Mouse (Mus musculus): ENCODE measurements around the gene Ntn5.
"Not testable (repeated sequence)": the region's sequence is repeated elsewhere in the genome, so short reads cannot be mapped to it uniquely, and the experiment has no call there.

Gene Ntn5

GRCm38 (mm10) chr7:45683396-45684050, at the start of gene Ntn5:
Gene Ntn5 (plus strand): TSS chr7:45684022.
- DNase-seq (ENCODE audit: low spot score): no peak

- no peak for DNase-seq (ENCODE audit: low spot score)
These were observed 48.7 kb upstream of the Ntn5 start for GRCm38 (mm10) chr7:45634946-45635681.

DNA sequence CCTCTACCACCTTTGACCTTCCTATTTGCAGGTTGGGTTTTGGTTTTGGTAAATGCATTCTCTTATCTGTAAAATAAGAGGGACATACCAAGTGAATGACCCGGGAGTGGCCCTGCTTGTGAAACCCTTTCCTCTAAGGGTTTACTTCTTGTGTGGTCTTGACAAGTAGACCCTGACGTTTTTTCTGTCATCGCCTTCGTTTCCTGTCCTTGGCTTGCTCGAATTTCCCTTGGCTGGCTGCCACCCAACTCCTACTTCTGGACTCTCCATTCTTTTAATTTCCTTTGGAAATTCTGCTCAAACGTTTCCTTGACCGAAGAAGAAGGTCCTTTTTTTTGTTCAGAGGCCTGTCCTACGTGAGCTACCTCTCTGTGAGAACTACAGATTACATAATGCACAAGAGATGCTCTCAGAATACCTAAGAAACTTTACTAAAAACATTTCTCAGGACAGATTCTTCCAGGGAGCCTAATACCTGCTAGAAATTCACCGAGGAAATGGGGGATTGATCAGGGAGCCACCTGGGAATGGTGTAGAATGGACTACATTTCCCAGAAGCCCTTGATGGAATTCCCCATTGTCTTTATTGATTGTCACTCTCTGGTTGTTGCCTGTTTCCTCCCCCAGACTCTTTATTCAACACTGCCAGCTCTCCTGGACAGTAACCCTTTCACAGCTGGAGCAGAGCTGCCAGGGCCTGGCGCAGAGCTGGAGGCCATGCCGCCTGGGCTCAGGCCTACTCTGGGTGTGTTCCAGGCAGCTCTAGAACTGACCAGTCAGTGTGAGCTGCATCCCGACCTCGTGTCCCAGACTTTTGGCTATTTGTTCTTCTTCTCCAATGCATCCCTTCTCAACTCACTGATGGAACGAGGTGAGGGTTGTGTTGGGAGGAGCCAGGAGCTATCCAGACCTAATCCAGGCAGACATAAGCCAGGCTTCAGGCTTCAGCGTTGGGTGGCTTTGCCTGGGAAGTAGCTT, 47.8 kb upstream of the Ntn5 start:
- no peak for DNase-seq (ENCODE audit: low spot score)

- no peak for DNase-seq (ENCODE audit: low spot score)
These were observed 46.1 kb upstream of the Ntn5 start for GRCm38 (mm10) chr7:45637710-45638109.

DNA sequence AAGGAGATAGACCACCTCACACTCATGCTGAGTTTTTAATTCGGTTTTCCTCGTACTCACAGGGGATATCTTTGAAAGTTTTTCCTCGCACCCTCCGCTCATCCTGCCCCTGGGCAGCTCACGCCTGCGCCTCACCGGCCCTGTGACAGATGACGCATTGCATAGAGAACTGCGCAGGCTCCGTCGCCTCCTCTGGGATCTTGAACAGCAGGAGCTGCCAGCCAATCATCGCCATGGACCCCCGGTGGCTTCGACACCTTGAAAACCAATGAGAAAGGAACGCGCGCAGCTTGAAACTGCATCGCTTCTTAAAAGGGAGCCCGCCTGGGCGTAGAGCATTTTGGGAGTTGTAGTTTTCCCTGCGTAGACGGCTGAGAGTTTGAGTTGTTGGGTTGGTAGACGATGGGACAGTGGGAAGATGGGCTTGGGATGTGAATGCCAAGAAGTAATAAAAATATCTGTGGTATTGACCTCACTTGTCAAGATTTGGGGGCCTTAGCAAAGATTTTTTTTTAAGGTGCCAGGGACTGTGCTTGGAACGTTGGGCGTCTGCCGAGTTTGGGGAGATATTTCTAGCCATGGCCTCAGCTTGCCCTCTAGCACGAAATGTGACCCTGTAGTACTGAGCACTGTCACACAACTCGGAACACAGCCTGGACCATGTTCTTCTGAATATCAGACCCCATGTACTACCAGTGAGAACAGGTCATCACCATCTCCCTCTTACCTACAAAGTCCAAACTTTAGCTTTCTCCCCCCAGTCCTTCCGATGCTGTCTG, 45.0 kb upstream of the Ntn5 start:
- peak; percentile 94 for DNase-seq (ENCODE audit: low spot score)

GRCm38 (mm10) chr7:45639561-45640027, 44.2 kb upstream of the Ntn5 start, which contains the start of gene Mamstr:
Gene Mamstr (plus strand): TSS chr7:45639977.
- no peak for DNase-seq (ENCODE audit: low spot score)

GRCm38 (mm10) chr7:45640191-45640957, 43.4 kb upstream of the Ntn5 start:
- DNase-seq (ENCODE audit: low spot score): no peak

DNA sequence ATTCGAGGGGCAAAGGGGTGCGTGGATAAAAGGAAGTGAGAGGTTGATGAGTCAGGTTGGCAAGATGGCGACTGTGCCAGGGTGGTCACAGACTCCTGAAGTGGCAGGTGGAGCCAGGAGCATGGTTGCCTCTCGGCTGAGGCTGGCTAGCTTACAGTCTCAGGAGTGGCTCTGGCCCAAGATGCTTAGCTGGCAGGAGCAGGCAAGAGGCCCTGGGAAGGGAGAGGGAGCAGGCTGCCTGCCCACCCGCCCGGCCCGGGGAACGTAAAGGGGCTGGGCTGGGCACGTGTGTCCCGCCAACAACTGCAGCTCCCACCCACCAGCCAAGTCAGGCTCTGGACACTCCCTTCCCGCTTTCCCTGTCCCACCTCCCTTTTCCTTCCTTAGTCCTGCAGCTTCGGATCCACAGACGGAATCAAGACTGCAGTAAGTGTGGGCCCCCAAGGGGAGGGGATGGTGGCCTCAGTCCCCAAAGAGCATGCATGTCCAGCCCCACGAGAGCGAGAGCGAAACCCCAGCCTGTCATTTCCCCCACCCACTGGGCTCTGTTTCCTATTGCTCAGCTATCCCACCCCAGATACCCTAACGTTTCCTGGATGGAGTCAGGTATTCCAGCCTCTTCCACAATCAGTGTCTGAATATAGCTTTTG, 42.3 kb upstream of the Ntn5 start:
- no peak for DNase-seq (ENCODE audit: low spot score)

- no peak for DNase-seq (ENCODE audit: low spot score)
These were observed 41.7 kb upstream of the Ntn5 start for GRCm38 (mm10) chr7:45642083-45642482.

GRCm38 (mm10) chr7:45642503-45643255, 41.1 kb upstream of the Ntn5 start:
- DNase-seq (ENCODE audit: low spot score): no peak

GRCm38 (mm10) chr7:45643441-45644178, 40.2 kb upstream of the Ntn5 start:
- peak; percentile 94 for DNase-seq (ENCODE audit: low spot score)

- peak; percentile 78 for DNase-seq (ENCODE audit: low spot score)
These were observed 39.6 kb upstream of the Ntn5 start for GRCm38 (mm10) chr7:45644183-45644582.

- DNase-seq (ENCODE audit: low spot score): no peak
These were observed 38.8 kb upstream of the Ntn5 start for GRCm38 (mm10) chr7:45644872-45645590.

DNA sequence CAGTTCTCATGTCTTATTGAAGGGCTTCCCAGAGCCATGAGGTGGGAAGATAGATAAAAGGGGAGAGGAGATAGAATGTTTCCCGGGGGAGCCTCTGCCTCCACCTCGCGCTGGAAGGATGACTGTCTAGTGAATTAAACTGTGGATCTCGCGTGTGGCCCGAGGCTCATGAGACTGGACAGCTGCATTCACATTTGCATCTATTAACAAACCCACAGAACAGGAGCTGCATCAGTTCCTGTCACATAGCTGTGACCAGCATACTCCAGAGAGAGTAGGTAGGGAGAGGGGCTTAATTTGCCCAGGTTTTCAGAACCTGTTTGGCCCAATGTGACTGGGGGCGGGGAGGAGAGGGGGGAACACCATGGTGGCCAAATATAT, 38.2 kb upstream of the Ntn5 start:
- no peak for DNase-seq (ENCODE audit: low spot score)

DNA sequence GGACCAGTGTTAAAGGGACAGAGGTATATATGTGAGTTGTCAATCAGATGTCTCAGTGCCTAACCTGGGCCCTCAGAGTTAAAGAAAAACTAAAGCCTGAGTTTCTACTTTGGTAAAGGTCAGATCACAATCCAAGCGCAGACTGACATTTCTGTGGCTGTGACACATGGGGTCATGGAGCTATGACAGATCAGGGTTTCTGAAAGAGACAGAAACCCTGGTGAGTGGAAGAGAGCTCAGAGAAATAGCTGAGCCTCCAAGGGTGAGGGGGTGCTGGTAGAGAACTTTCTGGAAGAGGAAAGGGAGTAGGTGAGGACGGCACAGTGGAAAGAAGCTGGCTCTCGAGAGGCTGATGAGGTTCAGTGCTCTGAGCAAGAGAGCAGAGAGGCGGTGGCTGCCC, 37.2 kb upstream of the Ntn5 start:
- no peak for DNase-seq (ENCODE audit: low spot score)

DNA sequence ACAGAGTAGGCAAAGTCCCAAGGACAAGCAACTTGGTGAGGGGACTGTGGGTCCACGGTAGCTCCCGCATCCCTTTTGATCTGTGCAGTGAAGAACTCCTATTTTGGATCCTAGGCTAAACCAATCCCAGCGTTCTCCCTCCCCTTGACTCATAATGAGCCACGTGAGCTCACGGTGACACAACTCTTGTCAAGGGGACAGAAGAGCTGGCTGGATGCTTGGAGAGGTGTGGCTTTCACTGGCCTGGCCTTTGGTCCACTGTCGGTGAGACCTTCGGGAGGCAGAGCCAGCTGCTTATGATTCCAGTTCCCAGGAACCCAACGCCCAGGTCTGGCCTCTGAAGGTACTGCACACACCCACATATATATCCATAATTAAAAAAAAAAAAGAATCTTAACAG, 34.5 kb upstream of the Ntn5 start:
- no peak for DNase-seq (ENCODE audit: low spot score)

DNA sequence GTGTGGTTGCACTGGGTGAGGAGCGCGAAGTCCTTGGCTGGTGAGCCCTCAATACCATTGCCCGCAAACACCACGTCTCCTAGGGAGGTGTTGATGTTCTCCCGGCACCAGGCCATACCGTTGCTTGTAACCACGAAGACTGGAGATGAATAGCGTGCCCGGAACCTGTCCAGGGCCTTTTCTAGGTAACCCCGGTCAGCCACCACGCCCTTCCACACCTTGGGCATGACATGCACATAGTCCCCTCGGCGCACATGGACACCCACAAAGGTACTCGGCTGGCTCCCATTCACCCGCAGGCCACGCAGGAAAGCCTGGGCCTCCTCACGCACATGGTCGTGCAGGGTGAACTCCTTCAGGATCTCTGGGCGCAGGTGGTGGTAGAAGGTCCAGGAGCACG, 33.3 kb upstream of the Ntn5 start:
- DNase-seq (ENCODE audit: low spot score): not testable (repeated sequence)

DNA sequence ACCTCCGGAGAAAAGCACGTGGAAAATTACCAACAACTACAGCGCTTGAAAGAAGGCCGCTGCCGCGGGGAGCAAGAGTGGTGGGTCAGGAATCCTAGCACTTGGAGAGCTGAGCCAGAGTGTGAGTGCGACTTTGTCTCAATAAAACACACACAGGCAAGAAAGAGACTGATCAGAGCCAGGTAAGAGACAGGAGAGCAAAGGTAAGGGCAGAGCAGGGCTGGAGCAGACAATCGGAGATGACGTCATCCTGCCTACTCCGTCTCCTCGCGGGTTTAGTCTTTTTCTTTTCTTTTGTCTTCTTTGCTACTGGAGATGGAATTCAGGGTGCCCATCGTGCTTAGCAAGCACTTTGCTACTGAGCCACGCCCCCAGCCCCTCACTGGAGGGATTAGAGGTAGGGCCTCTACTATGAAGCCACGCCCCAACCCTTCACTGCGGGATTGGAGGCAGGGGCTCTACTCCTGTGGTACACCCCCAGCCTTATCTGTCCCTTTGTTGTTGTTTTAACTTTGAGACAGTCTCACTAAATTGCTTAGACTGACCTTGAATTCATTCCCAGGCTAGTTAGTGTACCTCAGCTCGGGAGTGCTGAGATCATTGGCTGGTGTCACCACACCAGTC, 29.3 kb upstream of the Ntn5 start:
- no peak for DNase-seq (ENCODE audit: low spot score)
